Mouse (Mus musculus): Measurements from ENCODE around the gene Apeh. TPM values are rescaled to one million over a fixed set of nuclear protein-coding genes. Genes with fewer than 3 reads are reported as not detected.

Apeh gene
- polyA plus RNA-seq, 2 experiments: 38.6 to 55.6 TPM

GRCm38 (mm10) chr9:108126436-108127180 is 32.2 kb upstream of the Apeh start:
- 70% methylated on average over 17 of the region's 17 CpGs for WGBS
- Histone ChIP-seq H3K36me3 (ENCODE audit: control insufficient read depth, insufficient read depth, low read length) (no peaks in the 10 kb centered on the region), H3K4me3 (replicated peaks; ENCODE audit: low read length) (no peak overlapping the region), H3K9ac (ENCODE audit: low read depth, low read length, severe bottlenecking) (no peak overlapping the region), H3K27me3 (ENCODE audit: control insufficient read depth, insufficient read depth, low read length) (no peaks in the 10 kb centered on the region), H3K27ac (replicated peaks; ENCODE audit: low read depth, low read length) (no peak overlapping the region), H3K4me1 (ENCODE audit: control insufficient read depth, insufficient read depth, low read length) (0 out of 2 replicates have a peak, but pooled peaks cover 3% of the 10 kb centered on the region), H3K4me2 (replicated peaks; ENCODE audit: low read depth, low read length, severe bottlenecking) (no peak overlapping the region), H3K9me3 (ENCODE audit: control insufficient read depth, low read length) (no peaks in the 10 kb centered on the region)
- DNase-seq (ENCODE audit: low spot score): no peak
- TF ChIP-seq POLR2A (IDR thresholded peaks at IDR 0.05; ENCODE audit: borderline replicate concordance, extremely low read depth, insufficient read depth, insufficient read length): no peak
- ATAC-seq (ENCODE audit: low FRiP score, low read depth): no peak

DNA sequence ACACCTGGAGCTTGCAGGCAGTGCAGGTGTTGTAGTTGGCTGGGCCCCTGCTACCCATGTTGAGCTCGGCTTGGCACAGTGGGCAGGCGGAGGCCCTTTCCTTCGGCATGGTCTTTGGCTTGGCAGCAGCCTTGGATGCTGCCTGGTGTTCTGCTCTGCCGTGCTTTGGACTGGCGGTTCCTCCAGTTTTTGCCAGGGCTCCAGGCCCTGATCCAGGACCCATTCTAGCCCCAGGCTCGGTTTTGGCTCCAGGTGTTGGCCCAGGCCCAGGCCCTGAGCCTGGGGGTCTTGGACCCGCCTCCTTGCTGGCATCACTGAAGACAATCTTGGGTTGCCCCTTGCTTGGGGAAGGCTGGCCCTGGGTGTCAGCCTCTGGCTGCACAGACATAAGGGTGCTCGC is 31.3 kb upstream of the Apeh start:
- ATAC-seq (ENCODE audit: low FRiP score, low read depth): no peak
- no peak overlapping the region for H3K27ac ChIP-seq (replicated peaks; ENCODE audit: low read depth, low read length)
- H3K27me3 ChIP-seq (ENCODE audit: control insufficient read depth, insufficient read depth, low read length): no peaks in the 10 kb centered on the region

GRCm38 (mm10) chr9:108123916-108124315 is 29.5 kb upstream of the Apeh start:
- WGBS: 84% methylated on average over 4 of the region's 4 CpGs
- no peak overlapping the region for H3K4me2 ChIP-seq (replicated peaks; ENCODE audit: low read depth, low read length, severe bottlenecking)
- H3K9me3 ChIP-seq (ENCODE audit: control insufficient read depth, low read length): no peaks in the 10 kb centered on the region
- H3K4me1 ChIP-seq (ENCODE audit: control insufficient read depth, insufficient read depth, low read length): peaks cover 7% of the 10 kb centered on the region; the same call in 1 of the 2 replicates
- H3K9ac ChIP-seq (ENCODE audit: low read depth, low read length, severe bottlenecking): no peak overlapping the region
- no peak overlapping the region for H3K27ac ChIP-seq (replicated peaks; ENCODE audit: low read depth, low read length)
- ATAC-seq (ENCODE audit: low FRiP score, low read depth) (no peak), DNase-seq (ENCODE audit: low spot score) (no peak)
- no peaks in the 10 kb centered on the region for H3K36me3 ChIP-seq (ENCODE audit: control insufficient read depth, insufficient read depth, low read length)
- H3K4me3 ChIP-seq (replicated peaks; ENCODE audit: low read length): no peak overlapping the region
- TF ChIP-seq POLR2A (IDR thresholded peaks at IDR 0.05; ENCODE audit: borderline replicate concordance, extremely low read depth, insufficient read depth, insufficient read length): no peak
- no peaks in the 10 kb centered on the region for H3K27me3 ChIP-seq (ENCODE audit: control insufficient read depth, insufficient read depth, low read length)

More for the DNA sequence above, 31.3 kb upstream of the Apeh start:
- no peaks in the 10 kb centered on the region for H3K9me3 ChIP-seq (ENCODE audit: control insufficient read depth, low read length)
- no peak overlapping the region for H3K4me3 ChIP-seq (replicated peaks; ENCODE audit: low read length)
- H3K9ac ChIP-seq (ENCODE audit: low read depth, low read length, severe bottlenecking): no peak overlapping the region
- H3K4me1 ChIP-seq (ENCODE audit: control insufficient read depth, insufficient read depth, low read length): 0 out of 2 replicates have a peak, but pooled peaks cover 3% of the 10 kb centered on the region
- no peak for DNase-seq (ENCODE audit: low spot score)
- no peaks in the 10 kb centered on the region for H3K36me3 ChIP-seq (ENCODE audit: control insufficient read depth, insufficient read depth, low read length)
- TF ChIP-seq POLR2A (IDR thresholded peaks at IDR 0.05; ENCODE audit: borderline replicate concordance, extremely low read depth, insufficient read depth, insufficient read length): no peak
- WGBS: 86% methylated on average over 8 of the region's 8 CpGs
- no peak overlapping the region for H3K4me2 ChIP-seq (replicated peaks; ENCODE audit: low read depth, low read length, severe bottlenecking)

GRCm38 (mm10) chr9:108121170-108121969 is 27.0 kb upstream of the Apeh start:
- no peak overlapping the region for H3K9ac ChIP-seq (ENCODE audit: low read depth, low read length, severe bottlenecking)
- no peaks in the 10 kb centered on the region for H3K36me3 ChIP-seq (ENCODE audit: control insufficient read depth, insufficient read depth, low read length)
- H3K27me3 ChIP-seq (ENCODE audit: control insufficient read depth, insufficient read depth, low read length): no peaks in the 10 kb centered on the region
- no peaks in the 10 kb centered on the region for H3K9me3 ChIP-seq (ENCODE audit: control insufficient read depth, low read length)
- no peak overlapping the region for H3K27ac ChIP-seq (replicated peaks; ENCODE audit: low read depth, low read length)
- TF ChIP-seq POLR2A (IDR thresholded peaks at IDR 0.05; ENCODE audit: borderline replicate concordance, extremely low read depth, insufficient read depth, insufficient read length): no peak
- H3K4me1 ChIP-seq (ENCODE audit: control insufficient read depth, insufficient read depth, low read length): peaks cover 10% of the 10 kb centered on the region; the same call in 1 of the 2 replicates
- 87% methylated on average over 10 of the region's 10 CpGs for WGBS
- H3K4me2 ChIP-seq (replicated peaks; ENCODE audit: low read depth, low read length, severe bottlenecking): no peak overlapping the region
- ATAC-seq (ENCODE audit: low FRiP score, low read depth) (no peak), DNase-seq (ENCODE audit: low spot score) (no peak)
- no peak overlapping the region for H3K4me3 ChIP-seq (replicated peaks; ENCODE audit: low read length)

GRCm38 (mm10) chr9:108120671-108121070 is 26.3 kb upstream of the Apeh start:
- Histone ChIP-seq H3K27ac (replicated peaks; ENCODE audit: low read depth, low read length) (no peak overlapping the region), H3K4me1 (ENCODE audit: control insufficient read depth, insufficient read depth, low read length) (peaks cover 10% of the 10 kb centered on the region; the same call in 1 of the 2 replicates), H3K9ac (ENCODE audit: low read depth, low read length, severe bottlenecking) (no peak overlapping the region), H3K9me3 (ENCODE audit: control insufficient read depth, low read length) (no peaks in the 10 kb centered on the region), H3K36me3 (ENCODE audit: control insufficient read depth, insufficient read depth, low read length) (no peaks in the 10 kb centered on the region), H3K4me2 (replicated peaks; ENCODE audit: low read depth, low read length, severe bottlenecking) (no peak overlapping the region), H3K4me3 (replicated peaks; ENCODE audit: low read length) (no peak overlapping the region), H3K27me3 (ENCODE audit: control insufficient read depth, insufficient read depth, low read length) (no peaks in the 10 kb centered on the region)
- ATAC-seq (ENCODE audit: low FRiP score, low read depth) (no peak), DNase-seq (ENCODE audit: low spot score) (no peak)
- WGBS: 92% methylated on average over 8 of the region's 8 CpGs
- no peak for TF ChIP-seq POLR2A (IDR thresholded peaks at IDR 0.05; ENCODE audit: borderline replicate concordance, extremely low read depth, insufficient read depth, insufficient read length)
